Mouse (Mus musculus) left cerebral cortex, adult 8-10 months (tissue): ENCODE measurements around the gene Gm29289. TPM values are rescaled to one million over a fixed set of nuclear protein-coding genes. Genes with fewer than 3 reads are reported as not detected.
"Not testable (repeated sequence)": the region's sequence is repeated elsewhere in the genome, so short reads cannot be mapped to it uniquely, and the experiment has no call there.

Source experiments
- DNase-seq, 2 experiments: peaks; one replicate each; pipeline ENCODE4 v3.0.0; 2022; ENCODE audit warnings: low spot score in 2 of 2
- total RNA-seq, 4 experiments: library from RNA; stranded (reverse); gene quantifications; 2 replicates each; pipeline ENCODE4 v1.2.4; 2022

Gene Gm29289
- not detected for total RNA-seq

GRCm38 (mm10) chrY:2932282-2932681, at the start of gene Gm29289:
Gene Gm29289, plus strand, starts transcription at chrY:2932582.
- DNase-seq = not testable (repeated sequence)

- not testable (repeated sequence) for DNase-seq
Observed at GRCm38 (mm10) chrY:2900689-2901088, 31.7 kb upstream of the Gm29289 start, which contains the start of gene Gm10352. Gene Gm10352, plus strand, starts transcription at chrY:2900989.

Other genes with a start within 250 kb of the Gm29289 start
- not detected for gene H2al2b, start 211.9 kb upstream of the Gm29289 start, total RNA-seq
- gene Gm4064, start 136.4 kb upstream of the Gm29289 start, total RNA-seq = not detected
- gene Rbmy, start 101.9 kb upstream of the Gm29289 start, total RNA-seq = not detected
- not detected for gene Gm10256, start 101.9 kb upstream of the Gm29289 start, total RNA-seq
- gene Gm10352, start 31.6 kb upstream of the Gm29289 start, total RNA-seq = not detected